Mouse (Mus musculus) testis, adult 2 months (tissue): ENCODE measurements around the gene Cass4.

Experiments
- CTCF ChIP-seq: fragments of 200-500 bp; IDR thresholded peaks from 2 replicates; pipeline ENCODE4 v1.5.1; 2012; ENCODE audit warnings: low read depth, mild to moderate bottlenecking, inconsistent platforms, low read length, moderate library complexity; ENCODE audit not compliant: control insufficient read depth, insufficient read depth, insufficient replicate concordance
- POLR2A ChIP-seq: fragments of 200-500 bp; IDR thresholded peaks from 2 replicates; pipeline ENCODE4 v1.6.1; 2012; ENCODE audit warnings: low read depth, mild to moderate bottlenecking, inconsistent platforms, low read length, moderate library complexity; ENCODE audit not compliant: control insufficient read depth

GRCm38 (mm10) chr2:172416218-172416617 lies 22.6 kb downstream of the Cass4 start:
- no peak for TF ChIP-seq POLR2A
- no peak for TF ChIP-seq CTCF
